Mouse (Mus musculus): ENCODE measurements at regions not wholly inside any gene's neighbourhood (a gene's known extent, or its start where the extent isn't known, plus 50 kb on each side); places are given as distances from the start of the nearest gene placed in this dataset.

DNA sequence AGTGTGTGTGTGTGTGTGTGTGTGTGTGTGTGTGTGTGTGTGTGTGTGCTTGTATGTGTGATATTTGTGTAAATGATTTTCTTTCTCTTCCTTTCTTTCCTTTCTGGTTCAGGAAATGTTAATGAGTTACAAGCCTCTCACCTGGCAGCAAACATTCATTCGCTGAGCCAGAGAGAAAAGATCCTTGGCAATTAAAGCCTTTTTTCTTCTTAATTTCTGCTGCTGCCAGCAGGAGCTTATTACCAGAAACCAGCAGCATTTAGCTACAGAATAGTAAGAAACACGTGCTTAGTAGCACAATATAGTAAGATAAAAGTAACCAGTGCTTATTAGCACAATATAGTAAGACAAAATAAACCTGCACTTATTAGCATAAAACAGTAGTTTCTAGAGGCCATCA lies 1050.0 kb upstream of the Pabpc4l start:
- 8% methylated on average over 2 of the region's 2 CpGs for WGBS
- Histone ChIP-seq H3K4me2 (ENCODE audit: low read length) (no peak overlapping the region), H3K9me3 (ENCODE audit: control insufficient read depth, low read length) (no peaks in the 10 kb centered on the region), H3K36me3 (ENCODE audit: control insufficient read depth, insufficient read depth) (no peaks in the 10 kb centered on the region), H3K4me3 (replicated peaks; ENCODE audit: low read length) (no peak overlapping the region), H3K4me1 (replicated peaks; ENCODE audit: control insufficient read depth, insufficient read depth, low read length) (no peaks in the 10 kb centered on the region), H3K27me3 (replicated peaks; ENCODE audit: control insufficient read depth, insufficient read depth, low read length) (no peaks in the 10 kb centered on the region), H3K27ac (ENCODE audit: low read length) (no peak overlapping the region), H3K9ac (replicated peaks; ENCODE audit: low read depth, low read length) (no peak overlapping the region)
- no peak for ATAC-seq

DNA sequence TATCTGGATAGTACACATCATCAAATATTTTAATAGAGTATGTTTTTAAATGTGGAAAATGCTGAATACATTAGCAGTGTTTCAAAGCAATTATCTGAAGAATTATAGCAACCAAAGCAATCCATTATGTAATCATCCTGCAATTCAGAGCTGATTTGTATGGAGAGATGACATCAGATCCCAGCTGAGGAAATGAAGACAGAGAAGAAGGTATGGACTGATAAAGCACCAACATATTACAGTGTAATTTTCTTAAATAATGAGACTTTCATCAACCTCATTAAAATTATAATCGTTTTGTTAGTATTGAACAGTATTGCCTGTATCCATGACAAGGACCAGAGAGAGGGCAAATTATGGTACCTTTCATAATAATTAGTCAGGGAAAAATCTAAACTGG lies 1023.3 kb upstream of the Pabpc4l start:
- Histone ChIP-seq H3K9me3 (ENCODE audit: control insufficient read depth, low read length) (no peaks in the 10 kb centered on the region), H3K36me3 (ENCODE audit: control insufficient read depth, insufficient read depth) (no peaks in the 10 kb centered on the region), H3K4me2 (ENCODE audit: low read length) (no peak overlapping the region), H3K9ac (replicated peaks; ENCODE audit: low read depth, low read length) (no peak overlapping the region), H3K27ac (ENCODE audit: low read length) (no peak overlapping the region), H3K4me1 (replicated peaks; ENCODE audit: control insufficient read depth, insufficient read depth, low read length) (no peaks in the 10 kb centered on the region), H3K4me3 (replicated peaks; ENCODE audit: low read length) (no peak overlapping the region), H3K27me3 (replicated peaks; ENCODE audit: control insufficient read depth, insufficient read depth, low read length) (no peaks in the 10 kb centered on the region)
- 64% methylated on average over 1 of the region's 1 CpGs for WGBS
- no peak for ATAC-seq

DNA sequence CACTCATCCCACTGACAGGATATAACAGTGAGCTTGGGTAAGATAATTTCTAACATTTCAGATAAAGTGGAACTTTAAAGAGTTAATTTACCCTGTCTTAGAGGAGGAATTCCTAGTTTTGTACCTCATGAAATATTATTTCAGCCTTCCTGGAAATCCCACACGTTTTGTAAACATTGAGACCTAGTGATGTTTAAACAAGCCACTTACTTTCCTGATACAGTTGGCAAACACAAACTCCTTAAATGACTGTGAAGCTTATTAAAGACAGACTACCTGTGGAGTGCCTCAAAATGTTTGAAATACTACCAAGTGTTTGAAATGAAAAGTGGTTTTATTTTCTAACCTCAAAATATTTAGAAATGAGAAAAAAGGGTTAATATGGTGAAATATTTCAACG lies 1021.8 kb upstream of the Pabpc4l start:
- Histone ChIP-seq H3K9me3 (ENCODE audit: control insufficient read depth, low read length) (no peaks in the 10 kb centered on the region), H3K36me3 (ENCODE audit: control insufficient read depth, insufficient read depth) (no peaks in the 10 kb centered on the region), H3K4me2 (ENCODE audit: low read length) (no peak overlapping the region), H3K27ac (ENCODE audit: low read length) (no peak overlapping the region), H3K4me1 (replicated peaks; ENCODE audit: control insufficient read depth, insufficient read depth, low read length) (no peaks in the 10 kb centered on the region), H3K9ac (replicated peaks; ENCODE audit: low read depth, low read length) (no peak overlapping the region), H3K27me3 (replicated peaks; ENCODE audit: control insufficient read depth, insufficient read depth, low read length) (no peaks in the 10 kb centered on the region), H3K4me3 (replicated peaks; ENCODE audit: low read length) (no peak overlapping the region)
- ATAC-seq = no peak
- WGBS = 54% methylated on average over 2 of the region's 2 CpGs

DNA sequence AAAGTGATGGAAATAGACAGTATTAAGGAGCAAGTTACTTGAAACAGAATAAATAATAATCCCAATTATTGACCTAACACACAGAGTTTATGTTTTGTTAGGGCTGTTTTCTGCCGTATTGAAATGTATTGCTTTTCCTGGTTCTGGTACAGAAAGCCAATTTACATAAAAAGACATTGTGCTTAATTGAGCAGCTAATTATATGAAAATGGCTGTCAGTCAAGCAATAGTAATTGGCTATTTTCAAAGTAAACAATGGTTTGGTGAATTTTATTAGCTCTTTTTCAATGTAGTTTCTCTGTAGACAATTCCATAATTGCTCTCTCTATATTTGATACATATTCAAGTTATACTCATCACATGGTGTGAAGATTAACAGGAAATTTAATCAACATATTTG lies 1015.5 kb upstream of the Pabpc4l start:
- no peak overlapping the region for H3K27ac ChIP-seq (ENCODE audit: low read length)
- H3K27me3 ChIP-seq (replicated peaks; ENCODE audit: control insufficient read depth, insufficient read depth, low read length) = no peaks in the 10 kb centered on the region
- no peak overlapping the region for H3K4me2 ChIP-seq (ENCODE audit: low read length)
- no peak overlapping the region for H3K4me3 ChIP-seq (replicated peaks; ENCODE audit: low read length)
- no peak overlapping the region for H3K9ac ChIP-seq (replicated peaks; ENCODE audit: low read depth, low read length)
- 9% methylated on average over 1 of the region's 1 CpGs for WGBS
- peak; percentile 49; the same call in 1 of the 2 replicates for ATAC-seq
- H3K36me3 ChIP-seq (ENCODE audit: control insufficient read depth, insufficient read depth) = no peaks in the 10 kb centered on the region
- no peaks in the 10 kb centered on the region for H3K9me3 ChIP-seq (ENCODE audit: control insufficient read depth, low read length)
- H3K4me1 ChIP-seq (replicated peaks; ENCODE audit: control insufficient read depth, insufficient read depth, low read length) = no peaks in the 10 kb centered on the region

DNA sequence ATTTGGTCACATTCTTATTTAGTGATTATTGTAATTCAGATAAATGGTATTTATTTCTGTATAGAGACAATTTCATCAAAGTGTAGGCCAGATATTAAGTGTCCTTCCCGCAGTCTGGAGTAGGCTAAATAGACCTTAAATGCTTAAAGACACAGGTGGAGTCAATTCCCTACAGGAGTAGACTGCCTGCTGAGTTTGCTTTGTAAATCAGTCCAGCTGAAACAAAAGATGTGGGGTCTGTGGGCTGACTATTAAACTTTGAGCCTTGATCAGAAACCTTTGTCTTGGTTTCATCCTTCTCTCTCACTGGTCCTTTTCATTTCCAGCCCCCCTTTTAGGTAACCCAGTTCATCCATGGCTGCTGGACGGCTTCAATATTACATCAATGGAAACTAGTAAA lies 1002.0 kb upstream of the Pabpc4l start:
- Histone ChIP-seq H3K27ac (ENCODE audit: low read length) (no peak overlapping the region), H3K9me3 (ENCODE audit: control insufficient read depth, low read length) (no peaks in the 10 kb centered on the region), H3K36me3 (ENCODE audit: control insufficient read depth, insufficient read depth) (no peaks in the 10 kb centered on the region), H3K9ac (replicated peaks; ENCODE audit: low read depth, low read length) (no peak overlapping the region), H3K4me3 (replicated peaks; ENCODE audit: low read length) (no peak overlapping the region), H3K4me2 (ENCODE audit: low read length) (no peak overlapping the region), H3K4me1 (replicated peaks; ENCODE audit: control insufficient read depth, insufficient read depth, low read length) (no peaks in the 10 kb centered on the region), H3K27me3 (replicated peaks; ENCODE audit: control insufficient read depth, insufficient read depth, low read length) (no peaks in the 10 kb centered on the region)
- no peak for ATAC-seq
- 59% methylated on average over 2 of the region's 2 CpGs for WGBS

DNA sequence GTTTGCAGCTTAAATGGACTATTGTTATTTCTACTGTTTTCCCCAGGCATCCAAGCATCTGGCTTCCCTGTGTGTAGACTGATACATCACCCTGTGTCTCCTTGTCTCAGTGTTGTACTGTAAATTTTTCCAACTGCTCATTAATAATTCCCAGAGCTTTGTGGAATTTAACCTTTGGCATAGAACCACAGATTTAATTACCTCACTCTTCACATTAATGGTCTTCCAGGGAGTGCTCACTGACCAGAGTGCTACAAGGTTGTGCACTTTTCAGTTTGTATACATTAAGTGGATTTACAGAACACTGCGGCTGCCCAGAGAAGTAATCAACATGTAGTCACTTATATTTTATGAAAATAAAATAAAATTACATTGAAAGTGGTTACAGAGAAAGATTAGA lies 992.4 kb upstream of the Pabpc4l start:
- no peaks in the 10 kb centered on the region for H3K4me1 ChIP-seq (replicated peaks; ENCODE audit: control insufficient read depth, insufficient read depth, low read length)
- no peak overlapping the region for H3K4me3 ChIP-seq (replicated peaks; ENCODE audit: low read length)
- no peaks in the 10 kb centered on the region for H3K27me3 ChIP-seq (replicated peaks; ENCODE audit: control insufficient read depth, insufficient read depth, low read length)
- no peak overlapping the region for H3K27ac ChIP-seq (ENCODE audit: low read length)
- no peaks in the 10 kb centered on the region for H3K9me3 ChIP-seq (ENCODE audit: control insufficient read depth, low read length)
- no peak overlapping the region for H3K9ac ChIP-seq (replicated peaks; ENCODE audit: low read depth, low read length)
- 87% methylated on average over 1 of the region's 1 CpGs for WGBS
- no peaks in the 10 kb centered on the region for H3K36me3 ChIP-seq (ENCODE audit: control insufficient read depth, insufficient read depth)
- no peak overlapping the region for H3K4me2 ChIP-seq (ENCODE audit: low read length)
- ATAC-seq = no peak

DNA sequence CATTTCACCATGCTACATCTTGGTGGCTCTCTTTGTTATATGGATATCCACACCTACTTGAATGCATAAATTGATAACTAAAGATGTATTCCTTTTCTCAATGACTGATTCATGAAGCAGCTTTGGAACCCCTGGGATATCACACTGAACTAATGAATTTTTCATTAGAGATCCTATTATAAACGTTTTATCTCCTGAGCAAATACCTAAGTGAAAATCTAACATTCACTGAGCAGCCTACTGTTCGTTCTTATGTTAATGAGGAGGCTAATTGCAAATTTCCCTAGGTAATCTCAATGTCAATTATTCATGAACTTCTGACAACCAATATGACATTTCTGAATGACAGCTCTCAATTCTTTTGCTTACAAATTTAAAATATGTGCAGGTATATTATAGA lies 987.5 kb upstream of the Pabpc4l start:
- no peak overlapping the region for H3K9ac ChIP-seq (replicated peaks; ENCODE audit: low read depth, low read length)
- ATAC-seq = 0 out of 2 replicates have a peak, but pooled peaks have one; percentile 20
- no peaks in the 10 kb centered on the region for H3K27me3 ChIP-seq (replicated peaks; ENCODE audit: control insufficient read depth, insufficient read depth, low read length)
- no peaks in the 10 kb centered on the region for H3K4me1 ChIP-seq (replicated peaks; ENCODE audit: control insufficient read depth, insufficient read depth, low read length)
- H3K27ac ChIP-seq (ENCODE audit: low read length) = no peak overlapping the region
- H3K4me2 ChIP-seq (ENCODE audit: low read length) = no peak overlapping the region
- WGBS = 27% methylated on average over 2 of the region's 2 CpGs
- H3K36me3 ChIP-seq (ENCODE audit: control insufficient read depth, insufficient read depth) = no peaks in the 10 kb centered on the region
- no peaks in the 10 kb centered on the region for H3K9me3 ChIP-seq (ENCODE audit: control insufficient read depth, low read length)
- no peak overlapping the region for H3K4me3 ChIP-seq (replicated peaks; ENCODE audit: low read length)

DNA sequence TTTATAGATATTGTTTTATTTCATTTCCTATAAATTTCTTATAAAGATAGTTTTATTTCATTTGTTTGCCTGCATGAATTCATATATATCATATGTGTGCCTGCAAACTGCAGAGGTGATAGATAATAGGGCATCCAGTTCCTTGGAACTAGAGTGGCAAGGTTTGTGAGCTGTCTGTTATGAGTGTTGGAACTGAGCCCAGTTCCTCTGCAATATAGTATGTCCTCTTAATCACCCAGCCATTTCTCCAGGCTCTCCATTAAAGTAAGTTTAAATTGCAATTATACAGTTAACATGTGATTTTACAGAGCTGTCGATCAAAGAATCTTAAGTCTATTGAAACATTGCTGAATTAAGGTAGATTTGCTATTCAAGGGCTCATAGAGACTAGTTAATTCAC lies 976.5 kb upstream of the Pabpc4l start:
- H3K4me3 ChIP-seq (replicated peaks; ENCODE audit: low read length) = no peak overlapping the region
- H3K27me3 ChIP-seq (replicated peaks; ENCODE audit: control insufficient read depth, insufficient read depth, low read length) = no peaks in the 10 kb centered on the region
- H3K9ac ChIP-seq (replicated peaks; ENCODE audit: low read depth, low read length) = no peak overlapping the region
- H3K9me3 ChIP-seq (ENCODE audit: control insufficient read depth, low read length) = no peaks in the 10 kb centered on the region
- H3K4me2 ChIP-seq (ENCODE audit: low read length) = no peak overlapping the region
- H3K36me3 ChIP-seq (ENCODE audit: control insufficient read depth, insufficient read depth) = no peaks in the 10 kb centered on the region
- H3K27ac ChIP-seq (ENCODE audit: low read length) = no peak overlapping the region
- 19% methylated on average over 1 of the region's 1 CpGs for WGBS
- ATAC-seq = peak; percentile 43
- no peaks in the 10 kb centered on the region for H3K4me1 ChIP-seq (replicated peaks; ENCODE audit: control insufficient read depth, insufficient read depth, low read length)

Measured in forebrain, embryonic 16.5 days (tissue).